Mouse (Mus musculus) midbrain, embryonic 16.5 days (tissue): Measurements from ENCODE around the gene Ppp1r21. TPM values are rescaled to one million over a fixed set of nuclear protein-coding genes. Genes with fewer than 3 reads are reported as not detected.

Source experiments
- ATAC-seq: fragments of 200-750 bp; cut with Nextera tagmentation; 2 replicates; pipeline ENCODE4 v1.8.0; 2017; ENCODE audit warnings: moderate TSS enrichment
- H3K27ac ChIP-seq: fragments of 300-500 bp; sonication (generic); 2 replicates; pipeline ENCODE4 v1.5.1; 2014; ENCODE audit warnings: mild to moderate bottlenecking, low read length, mixed read lengths
- H3K27me3 ChIP-seq: fragments of 300-500 bp; sonication (generic); 2 replicates; pipeline ENCODE4 v1.6.1; 2014; ENCODE audit warnings: low read depth, low read length, mixed read lengths; ENCODE audit not compliant: control insufficient read depth, insufficient read depth
- H3K36me3 ChIP-seq: fragments of 300-500 bp; sonication (generic); 2 replicates; pipeline ENCODE4 v1.6.1; 2014; ENCODE audit warnings: mild to moderate bottlenecking, low read length, moderate library complexity, mixed read lengths; ENCODE audit not compliant: control insufficient read depth, insufficient read depth
- H3K4me1 ChIP-seq: fragments of 300-500 bp; sonication (generic); 2 replicates; pipeline ENCODE4 v1.6.1; 2014; ENCODE audit warnings: mild to moderate bottlenecking, low read length, mixed read lengths; ENCODE audit not compliant: control insufficient read depth, insufficient read depth
- H3K4me2 ChIP-seq: fragments of 300-500 bp; sonication (generic); 2 replicates; pipeline ENCODE4 v1.6.1; 2014; ENCODE audit warnings: mild to moderate bottlenecking, low read length, mixed read lengths
- H3K4me3 ChIP-seq: fragments of 300-500 bp; sonication (generic); 2 replicates; pipeline ENCODE4 v1.5.1; 2014; ENCODE audit warnings: low read depth, mild to moderate bottlenecking, low read length, moderate library complexity, mixed read lengths
- H3K9ac ChIP-seq: fragments of 300-500 bp; sonication (generic); 2 replicates; pipeline ENCODE4 v1.6.1; 2014; ENCODE audit warnings: low read depth, low read length, mixed read lengths
- H3K9me3 ChIP-seq: fragments of 300-500 bp; sonication (generic); replicated peaks from 2 replicates; pipeline ENCODE4 v1.6.1; 2014; ENCODE audit warnings: mild to moderate bottlenecking, low read length, mixed read lengths; ENCODE audit not compliant: control insufficient read depth, poor library complexity, severe bottlenecking
- WGBS: fragments of 180-500 bp; shearing (Covaris S2); extraction: QIAGEN DNeasy Blood & Tissue Kit; methylation state at CpG from one replicate; pipeline ENCODE4 v1.1.7; 2014; 5-methylcytosine and 5-hydroxymethylcytosine counted together
- polyA plus RNA-seq: library from polyadenylated mRNA; unstranded; fragments of >200 nt; fragmentation: Nextera tagmentation; extraction: Ambion mirVana; gene quantifications from 2 replicates; pipeline ENCODE4 v1.2.1, GENCODE M21; 2015

The Ppp1r21 gene
- 37.9 and 39.5 TPM in 2 replicates for polyA plus RNA-seq

DNA sequence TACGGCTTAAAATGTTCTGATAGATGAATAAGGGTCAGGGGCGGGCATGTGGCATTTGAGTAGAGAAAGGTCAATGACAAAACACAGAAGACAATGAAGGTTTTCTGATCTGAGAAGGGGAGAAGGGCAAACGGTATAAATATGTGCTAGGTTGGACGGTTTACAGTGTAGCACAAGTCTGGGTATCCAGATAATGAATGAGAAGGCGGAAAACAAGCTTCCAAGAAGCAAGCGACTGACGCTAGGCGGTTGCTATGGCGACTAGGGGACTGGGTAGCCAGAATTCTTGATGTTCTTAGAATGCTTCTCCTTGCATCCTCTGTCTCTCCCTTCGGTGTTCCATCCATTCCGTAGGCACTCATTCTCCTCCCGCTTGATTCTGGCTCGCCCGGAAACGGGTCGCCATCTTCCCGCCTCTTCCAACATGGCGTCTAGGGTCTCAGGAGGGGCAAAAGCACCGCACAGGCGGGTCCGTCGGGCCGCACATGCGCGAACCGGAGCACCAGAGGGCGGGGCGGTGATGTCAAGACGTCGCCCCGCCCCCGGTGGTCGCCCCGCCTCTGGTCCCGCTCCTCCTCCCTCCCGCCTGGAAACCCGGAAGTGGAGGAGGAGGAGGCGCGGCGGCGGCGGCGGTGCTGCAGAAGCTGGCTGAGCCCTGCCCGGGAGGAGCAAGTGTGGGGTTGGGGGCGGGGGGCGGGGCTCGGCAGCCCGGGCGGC, at the start of gene Ppp1r21:
Gene Ppp1r21, plus strand, starts transcription at position 600 of the 717 bp plus-strand sequence.
- ATAC-seq = peak; percentile 96
- peaks cover 9% of the 10 kb centered on the region for H3K4me1 ChIP-seq
- H3K4me3 ChIP-seq = peak within 1 kb of the TSS; percentile 77
- 0 out of 2 replicates have a peak, but pooled peaks cover 2% of the 10 kb centered on the region for H3K36me3 ChIP-seq
- peak within 1 kb of the TSS; percentile 83 for H3K9ac ChIP-seq
- no peaks in the 10 kb centered on the region for H3K9me3 ChIP-seq
- peak within 1 kb of the TSS; percentile 97 for H3K27ac ChIP-seq
- WGBS = 7% methylated on average over 35 of the region's 49 CpGs
- H3K4me2 ChIP-seq = peak within 1 kb of the TSS; percentile 80
- no peaks in the 10 kb centered on the region for H3K27me3 ChIP-seq

DNA sequence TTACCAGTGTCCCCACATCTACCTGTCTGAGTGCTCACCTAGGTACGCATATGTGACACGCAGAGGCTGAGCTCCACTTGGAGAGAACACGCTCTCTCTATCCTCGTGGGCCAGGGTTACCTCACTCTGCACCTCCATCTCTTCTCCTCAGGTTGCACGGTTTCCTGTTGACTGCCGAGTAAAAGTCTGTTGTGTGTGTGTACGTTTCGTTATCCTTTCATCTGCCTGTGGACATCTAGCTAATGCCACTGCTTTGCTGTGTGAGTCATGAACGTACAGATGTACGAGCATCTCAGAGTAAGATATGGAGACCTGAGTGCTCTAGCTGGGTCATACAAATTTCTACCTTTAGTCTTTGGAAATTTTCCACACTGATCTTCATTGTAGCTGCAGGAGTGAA, 49.5 kb upstream of the Ppp1r21 start:
- ATAC-seq = no peak
- H3K4me3 ChIP-seq = no peak overlapping the region
- no peak overlapping the region for H3K27ac ChIP-seq
- no peaks in the 10 kb centered on the region for H3K9me3 ChIP-seq
- WGBS = 95% methylated on average over 10 of the region's 10 CpGs
- no peaks in the 10 kb centered on the region for H3K36me3 ChIP-seq
- H3K9ac ChIP-seq = no peak overlapping the region
- H3K4me1 ChIP-seq = no peaks in the 10 kb centered on the region
- H3K27me3 ChIP-seq = no peaks in the 10 kb centered on the region
- H3K4me2 ChIP-seq = no peak overlapping the region

DNA sequence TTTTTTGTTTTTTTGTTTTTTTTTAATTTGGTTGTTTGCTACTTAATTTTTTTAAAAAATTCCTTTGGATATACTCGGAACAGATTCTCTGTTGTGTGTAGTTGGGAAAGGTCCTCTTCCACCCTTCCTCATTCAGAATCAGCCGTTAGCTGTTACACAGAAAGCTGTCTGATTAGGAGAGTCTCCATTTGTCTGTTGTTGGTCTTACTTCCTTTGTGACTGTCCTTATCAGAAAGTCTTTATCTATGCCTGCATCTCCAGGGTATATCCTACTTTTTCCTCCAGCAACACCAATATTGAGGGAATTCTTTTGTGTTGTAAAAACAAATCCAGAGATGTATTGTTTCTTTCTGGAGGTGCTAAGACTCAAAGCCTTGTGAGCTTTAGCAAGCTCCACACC, 48.9 kb upstream of the Ppp1r21 start:
- no peak overlapping the region for H3K4me2 ChIP-seq
- no peak overlapping the region for H3K4me3 ChIP-seq
- H3K27me3 ChIP-seq = no peaks in the 10 kb centered on the region
- WGBS = 94% methylated on average over 2 of the region's 2 CpGs
- H3K9ac ChIP-seq = no peak overlapping the region
- no peaks in the 10 kb centered on the region for H3K4me1 ChIP-seq
- no peaks in the 10 kb centered on the region for H3K9me3 ChIP-seq
- no peak for ATAC-seq
- H3K36me3 ChIP-seq = no peaks in the 10 kb centered on the region
- no peak overlapping the region for H3K27ac ChIP-seq

DNA sequence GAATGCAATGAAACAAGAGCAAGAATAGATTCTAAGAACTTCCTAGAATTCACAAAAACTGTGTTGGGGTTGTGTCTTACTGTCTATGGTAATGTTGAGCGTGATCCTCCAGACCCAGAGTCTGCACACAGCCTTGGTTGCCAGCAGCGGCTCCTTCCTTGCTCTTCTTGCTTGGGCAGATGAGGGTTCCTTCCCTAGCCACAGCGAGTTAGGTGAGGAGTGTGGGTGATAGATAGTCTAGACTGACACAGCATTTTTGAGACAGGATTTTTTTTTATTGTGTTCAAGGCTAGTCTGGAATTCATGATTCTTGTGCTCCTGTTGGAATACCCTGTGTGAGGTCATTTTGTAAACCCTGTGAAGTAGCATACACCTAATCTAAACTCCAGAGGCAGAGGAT, 48.3 kb upstream of the Ppp1r21 start:
- no peaks in the 10 kb centered on the region for H3K9me3 ChIP-seq
- no peaks in the 10 kb centered on the region for H3K4me1 ChIP-seq
- no peak overlapping the region for H3K4me2 ChIP-seq
- H3K4me3 ChIP-seq = no peak overlapping the region
- no peaks in the 10 kb centered on the region for H3K27me3 ChIP-seq
- no peak for ATAC-seq
- H3K9ac ChIP-seq = no peak overlapping the region
- no peaks in the 10 kb centered on the region for H3K36me3 ChIP-seq
- no peak overlapping the region for H3K27ac ChIP-seq
- 100% methylated on average over 3 of the region's 3 CpGs for WGBS

DNA sequence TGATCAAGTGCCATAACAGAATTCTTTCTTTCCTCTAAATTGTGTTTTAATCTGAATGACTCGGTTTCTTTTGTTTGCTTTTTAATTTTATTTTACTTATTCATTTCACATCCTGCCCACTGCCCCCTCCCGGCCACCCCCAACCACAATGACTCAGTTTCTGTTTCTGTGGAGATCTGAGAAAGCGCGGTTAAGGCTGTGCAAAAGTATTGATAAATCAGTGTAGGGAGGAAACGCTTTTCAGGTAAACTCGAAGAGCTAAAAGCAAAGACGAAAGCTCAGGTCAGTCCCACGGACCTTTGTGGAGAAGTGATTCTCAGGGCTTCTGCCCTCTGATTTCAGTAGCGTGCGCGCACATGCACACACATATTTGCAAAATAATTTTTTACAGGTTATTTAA, 45.4 kb upstream of the Ppp1r21 start:
- ATAC-seq = no peak
- H3K4me3 ChIP-seq = no peak overlapping the region
- H3K9me3 ChIP-seq = no peaks in the 10 kb centered on the region
- H3K4me2 ChIP-seq = no peak overlapping the region
- no peak overlapping the region for H3K27ac ChIP-seq
- 94% methylated on average over 11 of the region's 11 CpGs for WGBS
- no peak overlapping the region for H3K9ac ChIP-seq
- H3K27me3 ChIP-seq = no peaks in the 10 kb centered on the region
- H3K4me1 ChIP-seq = no peaks in the 10 kb centered on the region
- no peaks in the 10 kb centered on the region for H3K36me3 ChIP-seq

DNA sequence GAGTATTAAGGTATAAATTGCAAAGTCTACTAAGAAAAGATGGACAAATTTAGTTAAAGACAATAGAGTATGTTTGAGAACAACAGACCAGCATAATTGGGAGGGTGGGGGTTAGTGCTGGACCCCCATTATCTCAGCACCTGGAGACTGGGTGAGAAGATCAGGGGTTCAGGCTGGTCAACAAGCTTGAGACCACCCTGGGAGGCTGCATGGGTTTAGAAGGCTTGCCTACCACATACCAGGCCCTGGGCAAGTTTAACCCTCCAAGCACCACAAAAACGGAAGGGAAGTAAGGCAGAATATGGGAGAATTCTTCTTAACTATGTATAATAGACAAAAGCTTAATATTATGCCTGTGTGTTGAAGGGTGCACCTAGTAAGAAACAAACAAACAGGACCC, 45.0 kb upstream of the Ppp1r21 start:
- 91% methylated on average over 1 of the region's 1 CpGs for WGBS
- ATAC-seq = no peak
- H3K27me3 ChIP-seq = no peaks in the 10 kb centered on the region
- H3K36me3 ChIP-seq = no peaks in the 10 kb centered on the region
- no peak overlapping the region for H3K4me3 ChIP-seq
- no peak overlapping the region for H3K4me2 ChIP-seq
- H3K9ac ChIP-seq = no peak overlapping the region
- H3K9me3 ChIP-seq = no peaks in the 10 kb centered on the region
- no peaks in the 10 kb centered on the region for H3K4me1 ChIP-seq
- no peak overlapping the region for H3K27ac ChIP-seq

DNA sequence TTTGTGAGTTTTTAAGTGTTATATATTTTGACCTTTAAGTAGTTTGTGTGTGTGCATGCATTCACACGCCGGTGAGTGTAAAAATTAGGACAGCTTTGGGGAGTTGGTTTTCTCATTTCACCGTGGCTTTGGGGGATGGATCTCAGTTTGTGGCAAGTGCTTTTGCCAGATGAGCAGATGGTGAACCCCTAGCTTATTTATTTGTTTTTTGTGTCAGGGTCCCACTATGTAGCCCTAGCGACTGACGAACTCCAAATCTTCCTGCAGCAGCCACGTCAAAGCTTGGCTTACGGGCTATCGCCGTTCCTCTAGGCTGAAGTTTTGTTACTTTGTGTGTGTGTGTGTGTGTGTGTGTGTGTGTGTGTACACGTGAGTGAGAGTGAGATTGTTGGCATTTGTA, 39.4 kb upstream of the Ppp1r21 start:
- no peaks in the 10 kb centered on the region for H3K27me3 ChIP-seq
- no peak overlapping the region for H3K4me2 ChIP-seq
- no peak overlapping the region for H3K9ac ChIP-seq
- no peak overlapping the region for H3K27ac ChIP-seq
- no peak overlapping the region for H3K4me3 ChIP-seq
- no peaks in the 10 kb centered on the region for H3K9me3 ChIP-seq
- no peaks in the 10 kb centered on the region for H3K36me3 ChIP-seq
- H3K4me1 ChIP-seq = peaks cover 20% of the 10 kb centered on the region
- 87% methylated on average over 10 of the region's 10 CpGs for WGBS
- ATAC-seq = no peak

DNA sequence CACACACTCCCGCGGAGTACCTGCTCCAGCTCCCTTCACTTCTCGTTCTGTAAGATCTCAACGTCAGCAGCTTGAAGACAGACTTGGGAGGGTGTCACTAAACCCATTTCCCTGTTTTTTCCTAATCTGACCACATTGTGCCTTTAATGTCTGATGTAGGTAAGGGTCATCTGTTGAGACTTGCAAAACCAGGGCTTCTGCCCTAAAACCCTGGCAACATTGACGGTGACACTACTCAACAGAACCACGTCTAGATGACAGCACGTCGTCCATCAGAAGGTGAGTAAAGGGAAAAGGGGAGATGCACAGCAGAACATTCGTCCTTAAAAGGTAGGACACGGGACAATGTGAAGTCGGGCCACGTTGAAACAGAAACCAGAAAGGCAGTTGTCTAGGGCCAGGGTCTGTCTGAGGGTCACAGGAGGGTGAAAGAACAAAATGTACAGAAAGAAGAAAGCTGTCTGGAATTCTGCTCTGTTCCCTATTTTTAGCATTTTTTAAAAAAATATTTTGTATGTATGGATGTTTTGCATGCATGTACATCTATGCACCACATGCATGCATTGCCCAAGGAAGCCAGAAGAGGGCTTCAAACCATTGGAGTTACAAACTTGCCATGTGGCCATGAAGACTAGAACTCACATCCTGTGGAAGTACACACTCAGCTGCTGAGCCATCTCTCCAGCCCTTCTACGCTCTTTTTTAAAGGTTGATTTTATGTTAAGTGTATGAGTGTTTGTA, 38.4 kb upstream of the Ppp1r21 start:
- H3K27ac ChIP-seq = no peak overlapping the region
- H3K4me1 ChIP-seq = peaks cover 20% of the 10 kb centered on the region
- WGBS = 97% methylated on average over 13 of the region's 13 CpGs
- H3K9me3 ChIP-seq = no peaks in the 10 kb centered on the region
- ATAC-seq = no peak
- H3K4me3 ChIP-seq = no peak overlapping the region
- H3K36me3 ChIP-seq = no peaks in the 10 kb centered on the region
- H3K9ac ChIP-seq = no peak overlapping the region
- no peak overlapping the region for H3K4me2 ChIP-seq
- no peaks in the 10 kb centered on the region for H3K27me3 ChIP-seq

DNA sequence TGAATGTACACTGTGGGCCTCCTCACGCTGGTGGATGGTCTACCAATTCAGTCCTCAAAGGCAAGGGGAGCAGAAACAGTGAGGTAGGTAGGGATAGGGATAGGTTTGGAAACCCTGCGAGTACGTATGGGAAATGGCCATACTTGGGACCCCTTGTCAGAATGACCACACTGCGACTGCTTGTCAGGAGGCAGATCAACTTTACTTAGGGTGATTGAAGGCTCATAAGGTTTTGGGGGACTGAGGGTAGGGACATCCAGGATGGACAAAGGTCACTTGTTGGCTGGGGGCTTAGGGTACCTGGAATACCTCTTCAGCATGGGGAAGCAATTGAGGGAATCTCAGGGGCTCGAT, 37.8 kb upstream of the Ppp1r21 start:
- no peaks in the 10 kb centered on the region for H3K9me3 ChIP-seq
- H3K4me3 ChIP-seq = no peak overlapping the region
- WGBS = 96% methylated on average over 5 of the region's 5 CpGs

More for the DNA sequence above, 37.8 kb upstream of the Ppp1r21 start:
- Histone ChIP-seq H3K4me1 (peaks cover 20% of the 10 kb centered on the region), H3K27me3 (no peaks in the 10 kb centered on the region), H3K9ac (no peak overlapping the region), H3K4me2 (no peak overlapping the region), H3K36me3 (no peaks in the 10 kb centered on the region), H3K27ac (no peak overlapping the region)
- ATAC-seq = no peak
